Mouse (Mus musculus) myocyte (in vitro differentiated cells): ENCODE data around the gene Lpar3. TPM values are rescaled to one million over a fixed set of nuclear protein-coding genes. Genes with fewer than 3 reads are reported as not detected.
A peak's percentile ranks its signal among the peaks of the same experiment; 100 is the strongest.

Experiments used
- H3K27me3 ChIP-seq: one replicate; pipeline ENCODE4 v1.6.1; 2011; ENCODE audit not compliant: control insufficient read depth, insufficient read depth, insufficient read length
- H3K36me3 ChIP-seq: one replicate; pipeline ENCODE4 v1.6.1; 2011; ENCODE audit not compliant: control insufficient read depth, insufficient read depth
- H3K4me2 ChIP-seq: one replicate; pipeline ENCODE4 v1.6.1; 2011; ENCODE audit warnings: low read depth, control low read depth
- H3K4me3 ChIP-seq: one replicate; pipeline ENCODE4 v1.5.1; 2011; ENCODE audit warnings: mild to moderate bottlenecking, control low read depth, moderate library complexity
- H3K79me2 ChIP-seq: one replicate; pipeline ENCODE4 v1.6.1; 2011; ENCODE audit not compliant: control insufficient read depth, insufficient read depth
- H3ac ChIP-seq: one replicate; pipeline ENCODE4 v1.6.1; 2011; ENCODE audit not compliant: control insufficient read depth, insufficient read length
- CEBPB ChIP-seq: IDR thresholded peaks from 2 replicates; pipeline ENCODE4 v1.6.1; 2011; ENCODE audit warnings: mild to moderate bottlenecking, moderate library complexity; ENCODE audit not compliant: poor library complexity, insufficient read depth, severe bottlenecking
- E2F4 ChIP-seq: IDR thresholded peaks from one replicate; pipeline ENCODE4 v1.6.1; 2011; ENCODE audit warnings: mild to moderate bottlenecking, control low read depth, moderate library complexity; ENCODE audit not compliant: insufficient read depth
- MAX ChIP-seq: IDR thresholded peaks from one replicate; pipeline ENCODE4 v1.6.1; 2011; ENCODE audit warnings: low read depth, mild to moderate bottlenecking, control low read depth
- MYOD1 ChIP-seq, 3 experiments: IDR thresholded peaks; one replicate each; pipeline ENCODE4 v1.6.1; 2011; ENCODE audit warnings: control low read depth in 2 of 3, low read depth in 2 of 3, mild to moderate bottlenecking in 2 of 3, moderate library complexity in 1 of 3; ENCODE audit not compliant: insufficient read length in 2 of 3, control insufficient read depth in 1 of 3
- MYOG ChIP-seq, 3 experiments: IDR thresholded peaks; one replicate each; pipeline ENCODE4 v1.6.1; 2011; ENCODE audit warnings: control low read depth in 2 of 3, low read depth in 2 of 3, mild to moderate bottlenecking in 2 of 3; ENCODE audit not compliant: insufficient read length in 2 of 3, control insufficient read depth in 1 of 3, insufficient read depth in 1 of 3
- POLR2A ChIP-seq: IDR thresholded peaks from one replicate; pipeline ENCODE4 v1.6.1; 2011; ENCODE audit warnings: low read depth, mild to moderate bottlenecking, control low read depth, moderate library complexity; ENCODE audit not compliant: insufficient read length
- POLR2AphosphoS2 ChIP-seq: IDR thresholded peaks from one replicate; pipeline ENCODE4 v1.6.1; 2011; ENCODE audit warnings: low read depth, control low read depth; ENCODE audit not compliant: insufficient read length
- REST ChIP-seq: IDR thresholded peaks from one replicate; pipeline ENCODE4 v1.6.1; 2011; ENCODE audit warnings: mild to moderate bottlenecking, control low read depth, moderate library complexity; ENCODE audit not compliant: insufficient read depth, insufficient read length
- SRF ChIP-seq: IDR thresholded peaks from one replicate; pipeline ENCODE4 v1.6.1; 2011; ENCODE audit warnings: low read depth; ENCODE audit not compliant: control insufficient read depth, insufficient read length
- TCF12 ChIP-seq: IDR thresholded peaks from one replicate; pipeline ENCODE4 v1.6.1; 2011; ENCODE audit warnings: mild to moderate bottlenecking, control low read depth; ENCODE audit not compliant: poor library complexity, insufficient read depth, severe bottlenecking
- TCF3 ChIP-seq: IDR thresholded peaks from one replicate; pipeline ENCODE4 v1.6.1; 2011; ENCODE audit warnings: low read depth, control low read depth; ENCODE audit not compliant: insufficient read length
- USF1 ChIP-seq: IDR thresholded peaks from one replicate; pipeline ENCODE4 v1.6.1; 2011; ENCODE audit warnings: low read depth, mild to moderate bottlenecking, control low read depth, moderate library complexity
- polyA plus RNA-seq: library from polyadenylated mRNA; unstranded; fragments of >200 nt; fragmentation: generic; extraction: Trizol; gene quantifications from one replicate; pipeline ENCODE4 v1.2.1, GENCODE M21; 2012; ENCODE audit warnings: missing spikeins

Gene Lpar3
- polyA plus RNA-seq, 1 experiment: 0.22 TPM

DNA sequence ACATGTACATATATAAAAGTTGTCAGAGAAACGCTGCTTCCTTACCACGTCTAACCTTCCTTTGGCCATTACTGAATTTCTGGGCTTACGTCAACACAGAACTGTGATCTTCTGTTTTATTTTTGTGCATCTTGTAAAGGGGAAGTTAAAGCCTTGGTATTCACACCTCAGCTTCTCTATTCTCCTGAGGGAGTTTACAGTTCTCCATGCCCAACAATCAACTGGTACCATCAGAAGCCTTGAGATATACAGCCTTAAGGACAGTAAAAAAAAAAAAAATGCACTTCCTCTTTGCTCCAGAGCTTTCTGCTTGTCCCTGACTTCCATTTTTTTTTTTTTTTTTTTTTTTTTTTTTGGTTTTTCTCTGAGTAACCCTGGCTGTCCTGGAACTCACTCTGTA is 4.2 kb upstream of the Lpar3 start:
- no peak for TF ChIP-seq POLR2AphosphoS2
- no peak for TF ChIP-seq E2F4
- no peak for TF ChIP-seq MYOD1 (IDR thresholded peaks at IDR 0.05; ENCODE audit: control insufficient read depth in 1 of 3, insufficient read length in 2 of 3, low read depth in 2 of 3)
- TF ChIP-seq USF1: no peak
- TF ChIP-seq TCF12: no peak
- no peak for TF ChIP-seq REST
- TF ChIP-seq POLR2A: no peak
- TF ChIP-seq SRF: no peak
- no peak for TF ChIP-seq CEBPB
- TF ChIP-seq TCF3: no peak
- TF ChIP-seq MYOG (IDR thresholded peaks at IDR 0.05; ENCODE audit: control insufficient read depth in 1 of 3, insufficient read depth in 1 of 3, insufficient read length in 2 of 3, low read depth in 2 of 3): no peak
- no peak for TF ChIP-seq MAX
- no peak overlapping the region for H3K4me3 ChIP-seq
- no peak overlapping the region for H3K4me2 ChIP-seq
- no peaks in the 10 kb centered on the region for H3K27me3 ChIP-seq
- H3ac ChIP-seq: no peak overlapping the region
- no peaks in the 10 kb centered on the region for H3K36me3 ChIP-seq
- H3K79me2 ChIP-seq: no peaks in the 10 kb centered on the region

DNA sequence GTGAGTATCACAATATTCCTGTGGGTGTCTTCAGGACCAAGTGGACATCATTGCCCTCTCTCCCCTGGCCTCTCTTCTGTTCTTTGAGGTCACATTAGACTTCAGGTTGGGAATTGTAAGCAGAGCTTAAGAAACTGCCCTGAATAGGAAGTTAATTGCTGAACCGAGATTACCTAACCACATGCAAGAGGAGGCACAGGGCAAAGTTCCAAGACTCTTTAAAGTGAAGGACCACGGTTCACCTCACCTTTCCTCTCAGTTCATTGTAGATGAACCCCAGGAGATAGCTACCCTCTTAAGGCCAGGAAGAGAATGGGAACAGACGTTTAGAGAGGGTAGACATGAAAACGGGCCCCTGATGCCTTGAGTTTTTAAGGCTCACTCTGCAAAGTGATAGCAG is 3.5 kb downstream of the Lpar3 start:
- no peaks in the 10 kb centered on the region for H3K36me3 ChIP-seq
- H3K27me3 ChIP-seq: no peaks in the 10 kb centered on the region
- TF ChIP-seq USF1 (no peak), CEBPB (no peak), SRF (no peak), MYOD1 (IDR thresholded peaks at IDR 0.05; ENCODE audit: control insufficient read depth in 1 of 3, insufficient read length in 2 of 3, low read depth in 2 of 3) (no peak), MAX (no peak), TCF3 (no peak), POLR2A (no peak), E2F4 (no peak), TCF12 (no peak)
- no peak overlapping the region for H3K4me3 ChIP-seq
- H3K79me2 ChIP-seq: no peaks in the 10 kb centered on the region
- H3K4me2 ChIP-seq: no peak overlapping the region
- H3ac ChIP-seq: no peak overlapping the region

DNA sequence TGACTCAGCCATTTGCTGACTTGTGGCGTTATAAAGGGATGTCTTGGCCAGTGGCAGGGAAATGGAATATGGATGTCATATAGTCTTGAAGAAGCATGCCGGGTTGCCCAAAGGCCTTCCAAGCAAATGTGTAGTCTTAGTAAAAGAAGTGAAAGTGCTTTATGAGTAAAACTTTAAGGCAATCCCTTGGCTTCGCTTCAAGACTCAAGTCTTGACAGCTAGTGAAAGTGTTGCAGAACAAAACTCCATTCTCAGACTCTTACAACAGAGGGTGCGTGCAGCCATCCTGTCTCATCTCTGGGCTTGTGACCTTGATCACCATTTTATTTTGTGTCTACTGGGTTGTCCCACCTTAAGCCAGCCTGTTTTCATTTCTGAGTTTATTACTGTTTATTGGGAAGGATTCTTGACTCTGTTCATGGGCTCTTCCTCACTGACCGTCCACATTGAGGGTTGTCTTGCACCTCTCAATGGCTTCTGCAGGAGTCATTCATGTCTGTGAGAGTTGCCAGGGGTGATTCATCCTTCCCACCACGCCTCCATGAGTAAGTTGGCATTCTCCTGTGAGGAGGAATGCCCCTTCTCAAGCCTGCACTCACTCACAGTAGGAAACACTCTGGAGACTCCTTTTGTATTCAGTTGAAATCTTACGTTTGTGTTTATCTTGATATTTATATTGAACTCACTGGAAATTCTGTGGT is 4.4 kb downstream of the Lpar3 start:
- Histone ChIP-seq H3K27me3 (no peaks in the 10 kb centered on the region), H3K36me3 (no peaks in the 10 kb centered on the region), H3K79me2 (no peaks in the 10 kb centered on the region), H3K4me3 (no peak overlapping the region), H3ac (no peak overlapping the region), H3K4me2 (peak overlapping the region; percentile 51)
- TF ChIP-seq USF1 (no peak), MAX (no peak), CEBPB (no peak), POLR2A (no peak), MYOG (IDR thresholded peaks at IDR 0.05; ENCODE audit: control insufficient read depth in 1 of 3, insufficient read depth in 1 of 3, insufficient read length in 2 of 3, low read depth in 2 of 3) (no peak), SRF (no peak)

DNA sequence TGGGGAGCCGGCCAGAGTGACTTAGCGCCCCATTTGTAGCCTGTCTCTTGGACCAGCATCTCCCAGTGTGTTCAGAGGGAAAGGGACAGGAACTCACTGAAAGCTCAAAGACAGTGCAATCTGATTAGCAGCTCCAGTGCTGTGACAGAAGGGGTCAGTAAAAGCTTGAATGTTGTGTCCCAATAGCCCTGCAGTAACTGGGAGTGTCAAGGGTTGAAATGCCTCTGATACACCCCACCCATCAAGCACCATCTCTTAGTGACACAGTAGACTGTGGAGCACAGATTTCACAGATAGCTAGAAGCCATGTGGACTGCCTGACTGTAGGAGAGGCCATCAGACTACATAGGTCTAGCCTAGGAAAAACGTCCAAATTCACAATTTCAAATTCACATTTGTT is 6.7 kb downstream of the Lpar3 start:
- TF ChIP-seq SRF (no peak), POLR2AphosphoS2 (no peak)
- H3K4me3 ChIP-seq: no peak overlapping the region
- no peaks in the 10 kb centered on the region for H3K27me3 ChIP-seq
- H3K79me2 ChIP-seq: no peaks in the 10 kb centered on the region
- no peak overlapping the region for H3ac ChIP-seq
- H3K4me2 ChIP-seq: no peak overlapping the region
- H3K36me3 ChIP-seq: no peaks in the 10 kb centered on the region

DNA sequence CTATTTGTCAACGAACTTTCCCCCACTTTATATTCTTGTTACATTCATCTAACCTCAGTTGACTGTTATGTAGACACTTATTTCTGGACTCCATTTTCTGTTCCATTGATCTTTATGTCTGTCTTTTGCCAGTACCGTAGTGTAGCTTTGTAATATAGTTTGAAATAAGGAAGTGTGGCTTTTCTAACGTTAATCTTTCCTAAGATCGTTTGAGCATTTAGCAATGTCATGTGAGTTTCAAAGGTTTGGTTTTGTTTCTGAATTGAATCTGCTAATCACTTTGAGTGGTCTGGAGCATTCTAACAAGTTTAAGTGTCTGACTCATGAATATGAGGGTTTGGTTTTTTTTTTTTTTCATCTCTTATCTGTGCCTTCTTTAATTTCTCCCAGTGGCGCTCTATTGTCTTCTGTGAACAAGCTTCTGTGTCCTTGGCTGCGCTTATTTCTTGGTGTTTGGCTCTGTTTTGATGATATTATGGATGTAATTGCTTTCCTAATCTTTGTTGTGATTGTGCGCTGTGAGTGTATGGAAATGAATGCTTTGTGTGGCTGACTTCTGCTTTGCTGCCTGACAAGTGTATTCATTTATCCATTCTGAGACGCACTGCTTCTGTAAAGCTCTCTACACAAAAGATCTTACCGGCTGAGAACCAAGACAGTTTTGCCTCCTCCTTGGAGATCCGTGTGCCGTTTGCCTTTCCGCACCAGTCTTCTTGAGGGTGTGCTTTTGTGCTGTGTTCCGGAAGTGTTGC is 8.0 kb downstream of the Lpar3 start:
- no peak overlapping the region for H3K4me3 ChIP-seq
- no peak overlapping the region for H3ac ChIP-seq
- no peaks in the 10 kb centered on the region for H3K36me3 ChIP-seq
- H3K27me3 ChIP-seq: no peaks in the 10 kb centered on the region
- H3K79me2 ChIP-seq: no peaks in the 10 kb centered on the region
- no peak overlapping the region for H3K4me2 ChIP-seq
- TF ChIP-seq CEBPB: no peak
- TF ChIP-seq TCF12: no peak
- no peak for TF ChIP-seq MAX
- no peak for TF ChIP-seq MYOD1 (IDR thresholded peaks at IDR 0.05; ENCODE audit: control insufficient read depth in 1 of 3, insufficient read length in 2 of 3, low read depth in 2 of 3)
- no peak for TF ChIP-seq TCF3
- no peak for TF ChIP-seq E2F4
- no peak for TF ChIP-seq SRF
